Mouse (Mus musculus): ENCODE data around the gene Trpm5. TPM values are rescaled to one million over a fixed set of nuclear protein-coding genes. Genes with fewer than 3 reads are reported as not detected.

The Trpm5 gene
- polyA plus RNA-seq, 1 experiment, result not detected

DNA sequence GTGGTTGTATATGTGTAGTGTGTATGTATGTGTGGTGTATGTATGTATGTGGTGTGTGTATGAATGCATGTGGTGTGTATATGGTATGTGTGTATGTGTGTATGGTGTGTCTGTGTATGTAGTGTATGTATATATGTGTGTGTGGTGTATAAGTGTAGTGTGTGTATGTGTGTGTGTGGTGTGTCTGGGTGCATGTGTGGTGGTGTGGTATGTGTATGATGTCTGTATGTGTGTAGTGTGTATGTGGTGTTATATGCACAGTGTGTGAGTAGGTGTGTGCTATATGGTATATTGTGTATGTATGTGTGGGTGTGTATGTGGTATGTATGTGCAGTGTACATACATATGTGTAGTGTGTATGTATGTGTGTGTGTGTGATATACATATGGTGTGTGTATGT, 74.4 kb downstream of the Trpm5 start:
- no peak overlapping the region for H3K4me3 ChIP-seq (ENCODE audit: insufficient read depth, low read length)

More for the DNA sequence above, 74.4 kb downstream of the Trpm5 start:
- TF ChIP-seq CTCF (IDR thresholded peaks at IDR 0.05; ENCODE audit: low read depth, low read length) (no peak), POLR2A (IDR thresholded peaks at IDR 0.05; ENCODE audit: borderline replicate concordance, low read depth, low read length) (no peak)
- H3K4me1 ChIP-seq (ENCODE audit: control insufficient read depth, insufficient read depth, low read length), result peaks cover 35% of the 10 kb centered on the region
- H3K27ac ChIP-seq (ENCODE audit: insufficient read depth, low read depth, low read length), result no peak overlapping the region

Other genes starting within 250 kb of the Trpm5 start
- gene Th, start 163.5 kb downstream of the Trpm5 start, polyA plus RNA-seq (2012; ENCODE audit: insufficient read depth, insufficient read length, missing spikeins), result not detected in 2 replicates
- gene Ascl2, start 125.4 kb downstream of the Trpm5 start, polyA plus RNA-seq (2012; ENCODE audit: insufficient read depth, insufficient read length, missing spikeins), result not detected in 2 replicates
- 23.9 and 25.7 TPM in 2 replicates for gene Tspan32, start 89.6 kb downstream of the Trpm5 start, polyA plus RNA-seq (2012; ENCODE audit: insufficient read depth, insufficient read length, missing spikeins)
- 314 and 321 TPM in 2 replicates for gene Cd81, start 41.9 kb downstream of the Trpm5 start, polyA plus RNA-seq (2012; ENCODE audit: insufficient read depth, insufficient read length, missing spikeins)
- 17.5 and 23.0 TPM in 2 replicates for gene Tssc4, start 25.4 kb downstream of the Trpm5 start, polyA plus RNA-seq (2012; ENCODE audit: insufficient read depth, insufficient read length, missing spikeins)
- not detected in 2 replicates for gene Kcnq1, start 11.7 kb upstream of the Trpm5 start, polyA plus RNA-seq (2012; ENCODE audit: insufficient read depth, insufficient read length, missing spikeins)

Measured in bone marrow macrophage, adult 2 months (primary cell).